Mouse (Mus musculus) megakaryocyte, adult 5-6 weeks (primary cell): Measurements from ENCODE around the gene Cbfa2t3. TPM values are rescaled to one million over a fixed set of nuclear protein-coding genes. Genes with fewer than 3 reads are reported as not detected.

Experiments
- ATAC-seq: 2 replicates; pipeline ENCODE4 v1.8.0; 2016; ENCODE audit warnings: mild to moderate bottlenecking, inconsistent platforms; ENCODE audit not compliant: poor library complexity, severe bottlenecking
- total RNA-seq, 2 experiments: library from RNA; stranded (forward) in 1 of 2; stranded (reverse) in 1 of 2; fragments of 153-499, 151-499 nt in 1 of 2; fragments of 221-1000, 200-1000 nt in 1 of 2; gene quantifications; 2 replicates each; pipeline versions ENCODE4 v1.2.3 to v1.2.4; 2015 to 2017

The Cbfa2t3 gene
- total RNA-seq, 2 experiments from 2014 or later: 25.1 to 29.5 TPM

- peak; percentile 30 for ATAC-seq
These were observed 122.9 kb downstream of the Cbfa2t3 start for GRCm38 (mm10) chr8:122575735-122576647.

DNA sequence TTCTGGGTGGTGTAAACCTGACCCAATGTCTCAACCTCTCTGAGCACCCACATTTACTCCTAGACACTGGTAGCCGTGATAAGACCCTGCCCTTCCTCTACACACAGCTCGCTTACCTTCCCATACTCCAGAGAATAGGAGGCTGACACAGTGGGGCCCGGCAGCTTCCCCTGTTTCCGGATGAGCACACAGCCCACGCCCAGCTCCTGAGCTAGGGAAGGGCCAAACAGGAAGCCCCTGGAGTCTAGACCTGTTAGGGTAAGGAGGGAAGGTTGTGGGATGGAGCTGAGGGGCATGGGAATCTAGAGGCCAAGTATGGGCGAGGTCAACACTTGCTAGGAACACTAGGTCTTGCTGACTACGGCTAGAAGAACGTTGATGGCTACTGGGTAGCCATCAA is 123.6 kb downstream of the Cbfa2t3 start:
- ATAC-seq: peak; percentile 2; the same call in 1 of the 2 replicates

Other genes starting within 250 kb of the Cbfa2t3 start
- 0.09 and 0.25 TPM in 2 replicates for gene Snai3, start 238.4 kb downstream of the Cbfa2t3 start, total RNA-seq (2015)
- not detected in 2 replicates for gene Snai3, start 238.4 kb downstream of the Cbfa2t3 start, total RNA-seq (2017)
- 42.0 and 48.6 TPM in 2 replicates for gene Rnf166, start 223.0 kb downstream of the Cbfa2t3 start, total RNA-seq (2015)
- 50.8 and 59.5 TPM in 2 replicates for gene Rnf166, start 223.0 kb downstream of the Cbfa2t3 start, total RNA-seq (2017)
- gene Ctu2, start 223.0 kb downstream of the Cbfa2t3 start, total RNA-seq (2015): 13.5 and 16.2 TPM in 2 replicates
- 4.7 and 7.7 TPM in 2 replicates for gene Ctu2, start 223.0 kb downstream of the Cbfa2t3 start, total RNA-seq (2017)
- gene Piezo1, start 147.8 kb downstream of the Cbfa2t3 start, total RNA-seq (2015): 27.4 and 34.6 TPM in 2 replicates
- 30.0 and 35.9 TPM in 2 replicates for gene Piezo1, start 147.8 kb downstream of the Cbfa2t3 start, total RNA-seq (2017)
- 41.7 and 41.9 TPM in 2 replicates for gene Cdt1, start 131.1 kb downstream of the Cbfa2t3 start, total RNA-seq (2015)
- 28.4 and 34.1 TPM in 2 replicates for gene Cdt1, start 131.1 kb downstream of the Cbfa2t3 start, total RNA-seq (2017)
- 272 and 308 TPM in 2 replicates for gene Aprt, start 122.2 kb downstream of the Cbfa2t3 start, total RNA-seq (2015)
- 132 and 149 TPM in 2 replicates for gene Aprt, start 122.2 kb downstream of the Cbfa2t3 start, total RNA-seq (2017)
- 52.6 and 53.0 TPM in 2 replicates for gene Galns, start 87.6 kb downstream of the Cbfa2t3 start, total RNA-seq (2015)
- 57.5 and 63.1 TPM in 2 replicates for gene Galns, start 87.6 kb downstream of the Cbfa2t3 start, total RNA-seq (2017)
- gene Trappc2l, start 87.5 kb downstream of the Cbfa2t3 start, total RNA-seq (2015): 85.8 and 88.2 TPM in 2 replicates
- 33.0 and 37.6 TPM in 2 replicates for gene Trappc2l, start 87.5 kb downstream of the Cbfa2t3 start, total RNA-seq (2017)
- gene Pabpn1l, start 76.4 kb downstream of the Cbfa2t3 start, total RNA-seq (2015): 0.27 TPM in 1 of 2 replicates, not detected in the other
- gene Pabpn1l, start 76.4 kb downstream of the Cbfa2t3 start, total RNA-seq (2017): not detected in 2 replicates
- 4.3 and 5.0 TPM in 2 replicates for gene Acsf3, start 76.4 kb upstream of the Cbfa2t3 start, total RNA-seq (2015)
- 3.9 and 5.9 TPM in 2 replicates for gene Acsf3, start 76.4 kb upstream of the Cbfa2t3 start, total RNA-seq (2017)
- not detected in 2 replicates for gene Cdh15, start 148.9 kb upstream of the Cbfa2t3 start, total RNA-seq (2015)
- gene Cdh15, start 148.9 kb upstream of the Cbfa2t3 start, total RNA-seq (2017): not detected in 2 replicates